Mouse (Mus musculus) fat pad, adult 2 months (tissue): ENCODE measurements around the gene Xlr3c.
"Not testable (repeated sequence)": the region's sequence is repeated elsewhere in the genome, so short reads cannot be mapped to it uniquely, and the experiment has no call there.

Source experiments
- DNase-seq: peaks from one replicate; pipeline ENCODE4 v3.0.0-alpha.2; 2011; ENCODE audit warnings: low read depth, low spot score; ENCODE audit errors: extremely low read depth

The Xlr3c gene

GRCm38 (mm10) chrX:73265270-73265669 lies at the start of gene Xlr3c:
Xlr3c (minus strand) TSS chrX:73265390.
- DNase-seq, result not testable (repeated sequence)

GRCm38 (mm10) chrX:73312522-73312921 lies 47.3 kb upstream of the Xlr3c start:
- no peak for DNase-seq

DNA sequence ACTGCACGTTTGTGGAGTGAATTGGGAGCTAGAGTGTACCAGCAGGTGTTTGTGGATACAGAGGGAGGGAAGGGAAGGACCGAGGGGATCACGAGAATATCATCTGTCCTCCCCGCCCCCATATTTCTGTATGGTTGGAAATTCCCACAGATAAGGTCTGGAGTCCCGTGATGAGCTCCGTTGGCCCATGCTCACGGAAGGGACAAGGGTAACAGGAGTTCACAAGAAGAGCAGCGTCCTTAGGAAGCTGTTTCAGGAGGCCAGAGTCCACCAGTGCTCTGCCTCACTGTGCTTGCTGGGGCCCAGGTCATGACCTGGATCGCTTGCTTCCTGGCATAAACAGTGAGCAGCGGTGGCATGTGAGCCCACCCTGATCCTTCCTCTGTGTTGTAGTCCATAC lies 30.6 kb upstream of the Xlr3c start:
- DNase-seq, result not testable (repeated sequence)

- DNase-seq, result not testable (repeated sequence)
Observed at GRCm38 (mm10) chrX:73292876-73293275, 27.7 kb upstream of the Xlr3c start, which contains the start of the genes Xlr5a and Xlr5c. Xlr5a (minus strand) TSS chrX:73292976. Xlr5c (minus strand) TSS chrX:73292976.

DNA sequence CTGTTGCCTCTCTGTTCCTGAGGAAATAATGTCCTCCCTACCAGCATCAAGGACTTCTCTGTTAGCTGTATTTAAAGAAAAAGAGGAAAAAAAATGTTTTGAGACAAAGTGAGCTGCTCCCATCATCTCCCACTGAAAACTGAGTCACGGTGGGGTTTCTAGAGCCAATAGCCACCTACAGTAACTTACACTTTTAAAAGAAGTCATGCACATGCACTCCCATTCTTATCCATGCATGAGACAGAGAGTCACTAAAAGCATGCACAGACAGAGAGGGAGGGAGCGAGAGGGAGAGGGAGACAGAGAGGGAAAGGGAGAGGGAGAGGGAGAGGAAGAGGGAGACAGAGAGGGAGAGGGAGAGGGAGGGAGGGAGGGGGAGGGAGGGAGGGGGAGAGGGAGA lies 2.8 kb downstream of the Xlr3c start:
- DNase-seq, result not testable (repeated sequence)

DNA sequence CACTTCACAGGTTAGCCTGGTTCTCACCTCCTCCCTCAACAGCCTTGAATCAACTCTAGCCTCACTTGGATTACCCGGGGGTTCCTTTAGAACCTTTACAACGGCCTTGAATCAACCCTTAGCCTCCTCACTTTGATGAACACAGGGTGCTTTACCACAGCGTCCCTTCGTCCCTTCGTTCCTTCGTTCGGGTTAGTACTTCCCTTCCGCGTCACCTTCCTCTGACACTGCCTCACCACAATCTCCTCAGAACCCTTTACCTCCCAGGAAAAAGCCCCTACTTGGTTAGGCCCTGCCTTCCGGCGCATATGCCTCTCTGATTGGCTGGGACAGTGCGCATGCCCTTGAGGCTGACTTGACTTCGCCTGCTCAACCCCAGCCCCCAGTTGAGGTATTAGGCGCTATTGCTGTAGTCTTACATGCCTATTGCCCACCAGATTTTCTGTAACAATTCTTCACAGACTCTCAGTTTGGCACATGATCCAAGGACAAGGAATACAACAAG lies 22.3 kb downstream of the Xlr3c start, which contains the start of gene Xlr4c:
Gene Xlr4c, minus strand, starts transcription at position 310 of the 505 bp plus-strand sequence.
- not testable (repeated sequence) for DNase-seq

GRCm38 (mm10) chrX:73229288-73229687 lies 35.9 kb downstream of the Xlr3c start:
- DNase-seq, result no peak

DNA sequence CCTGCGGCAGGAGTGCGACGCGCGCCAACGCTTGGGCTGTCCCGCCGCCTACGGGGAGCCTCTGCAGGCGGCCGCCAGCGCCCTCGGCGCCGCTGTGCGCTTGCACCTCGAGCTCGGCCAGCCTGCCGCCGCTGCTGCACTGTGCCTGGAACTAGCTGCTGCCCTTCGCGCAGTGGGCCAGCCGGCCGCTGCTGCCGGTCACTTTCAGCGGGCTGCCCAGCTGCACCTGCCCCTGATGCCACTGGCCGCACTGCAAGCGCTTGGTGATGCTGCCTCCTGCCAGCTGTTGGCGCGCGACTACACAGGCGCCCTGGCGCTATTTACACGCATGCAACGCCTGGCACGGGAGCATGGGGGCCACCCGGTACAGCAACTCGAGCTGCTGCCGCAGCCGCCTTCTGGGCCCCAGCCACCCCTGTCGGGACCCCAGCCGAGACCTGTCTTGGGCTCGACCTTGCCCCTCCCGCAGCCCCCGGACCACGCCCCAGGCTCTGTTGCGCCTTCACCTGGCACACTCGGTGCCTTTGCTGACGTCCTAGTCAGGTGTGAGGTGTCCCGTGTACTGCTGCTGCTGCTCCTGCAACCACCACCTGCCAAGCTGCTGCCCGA lies 36.5 kb downstream of the Xlr3c start:
- DNase-seq, result no peak

DNA sequence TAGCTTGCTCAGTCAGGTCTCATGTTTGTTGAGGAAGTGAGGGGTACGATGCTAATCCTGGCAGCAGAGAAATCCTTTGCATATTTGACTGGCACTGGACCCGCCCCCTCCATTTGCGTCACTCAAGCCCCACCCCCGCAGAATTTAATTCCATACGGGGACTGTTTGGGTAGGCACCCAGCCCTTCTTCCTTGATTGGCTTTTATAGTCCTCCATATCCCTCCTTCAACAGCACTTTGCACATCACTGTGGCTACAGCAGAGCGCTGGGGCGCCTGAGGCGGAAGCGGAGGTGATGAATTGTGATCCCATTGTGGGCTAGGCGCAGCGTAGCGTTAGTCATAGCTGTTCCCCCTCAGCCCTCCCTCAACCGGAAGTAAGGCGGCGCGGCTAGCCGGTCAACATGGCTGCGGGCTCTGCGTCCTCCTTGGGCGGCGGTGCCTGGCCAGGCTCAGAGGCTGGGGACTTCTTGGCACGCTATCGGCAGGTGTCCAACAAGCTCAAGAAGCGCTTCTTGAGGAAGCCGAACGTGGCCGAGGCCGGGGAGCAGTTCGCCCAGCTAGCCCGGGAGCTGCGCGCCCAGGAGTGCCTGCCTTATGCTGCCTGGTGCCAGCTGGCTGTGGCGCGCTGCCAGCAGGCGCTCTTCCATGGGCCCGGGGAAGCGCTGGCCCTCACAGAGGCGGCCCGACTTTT lies 37.1 kb downstream of the Xlr3c start, which contains the start of gene F8a:
Gene F8a, plus strand, starts transcription at position 378 of the 692 bp plus-strand sequence.
- no peak for DNase-seq

DNA sequence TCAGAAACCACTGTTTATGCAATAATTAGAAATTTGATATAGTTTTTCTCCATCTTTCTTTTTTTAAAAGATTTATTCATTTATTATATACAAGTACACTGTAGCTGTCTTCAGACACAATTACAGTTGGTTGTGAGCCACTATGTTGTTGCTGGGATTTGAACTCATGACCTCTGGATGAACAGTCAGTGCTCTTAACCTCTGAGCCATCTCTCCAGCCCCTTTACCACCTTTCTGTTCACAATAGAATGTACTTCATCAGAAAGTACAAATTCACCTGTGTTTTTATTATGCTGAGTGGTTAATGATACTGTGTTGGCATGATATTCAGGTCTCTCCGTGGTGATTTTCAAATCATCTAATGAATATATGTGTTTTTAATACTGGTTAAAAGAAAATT lies 39.8 kb downstream of the Xlr3c start:
- no peak for DNase-seq

- DNase-seq, result not testable (repeated sequence)
Observed at GRCm38 (mm10) chrX:73213819-73214564, 51.2 kb downstream of the Xlr3c start, which contains the start of gene Xlr4b. Xlr4b (plus strand) TSS chrX:73214333.
